Mouse (Mus musculus): Measurements from ENCODE around the gene Ccdc92. TPM values are rescaled to one million over a fixed set of nuclear protein-coding genes. Genes with fewer than 3 reads are reported as not detected.

Gene Ccdc92
- polyA plus RNA-seq, 2 experiments: 3.8 to 4.1 TPM

- 88% methylated on average over 3 of the region's 3 CpGs for whole genome bisulfite sequencing
- H3K4me3 ChIP-seq (replicated peaks; ENCODE audit: low read length): no peak overlapping the region
- no peaks in the 10 kb centered on the region for H3K27me3 ChIP-seq (ENCODE audit: control insufficient read depth, insufficient read depth, low read length)
- no peaks in the 10 kb centered on the region for H3K4me1 ChIP-seq (ENCODE audit: control insufficient read depth, insufficient read depth, low read length)
- H3K9ac ChIP-seq (ENCODE audit: low read depth, low read length, severe bottlenecking): no peak overlapping the region
- H3K27ac ChIP-seq (replicated peaks; ENCODE audit: low read depth, low read length): no peak overlapping the region
- no peaks in the 10 kb centered on the region for H3K9me3 ChIP-seq (ENCODE audit: control insufficient read depth, low read length)
- no peak for TF ChIP-seq POLR2A (IDR thresholded peaks at IDR 0.05; ENCODE audit: borderline replicate concordance, extremely low read depth, insufficient read depth, insufficient read length)
- no peak overlapping the region for H3K4me2 ChIP-seq (replicated peaks; ENCODE audit: low read depth, low read length, severe bottlenecking)
- DNase-seq (ENCODE audit: low spot score) (no peak), ATAC-seq (ENCODE audit: low FRiP score, low read depth) (no peak)
- H3K36me3 ChIP-seq (ENCODE audit: control insufficient read depth, insufficient read depth, low read length): peaks cover 31% of the 10 kb centered on the region
These were observed 10.9 kb upstream of the Ccdc92 start for GRCm38 (mm10) chr5:124873096-124873495.

GRCm38 (mm10) chr5:124872033-124872432, 9.8 kb upstream of the Ccdc92 start:
- WGBS: 67% methylated on average over 2 of the region's 2 CpGs
- H3K4me3 ChIP-seq (replicated peaks; ENCODE audit: low read length): no peak overlapping the region
- no peak overlapping the region for H3K27ac ChIP-seq (replicated peaks; ENCODE audit: low read depth, low read length)
- DNase-seq (ENCODE audit: low spot score) (no peak), ATAC-seq (ENCODE audit: low FRiP score, low read depth) (no peak)
- no peaks in the 10 kb centered on the region for H3K27me3 ChIP-seq (ENCODE audit: control insufficient read depth, insufficient read depth, low read length)
- no peaks in the 10 kb centered on the region for H3K9me3 ChIP-seq (ENCODE audit: control insufficient read depth, low read length)
- H3K4me1 ChIP-seq (ENCODE audit: control insufficient read depth, insufficient read depth, low read length): no peaks in the 10 kb centered on the region
- H3K36me3 ChIP-seq (ENCODE audit: control insufficient read depth, insufficient read depth, low read length): peaks cover 31% of the 10 kb centered on the region
- no peak for TF ChIP-seq POLR2A (IDR thresholded peaks at IDR 0.05; ENCODE audit: borderline replicate concordance, extremely low read depth, insufficient read depth, insufficient read length)
- H3K9ac ChIP-seq (ENCODE audit: low read depth, low read length, severe bottlenecking): no peak overlapping the region
- H3K4me2 ChIP-seq (replicated peaks; ENCODE audit: low read depth, low read length, severe bottlenecking): no peak overlapping the region

- Histone ChIP-seq H3K27me3 (ENCODE audit: control insufficient read depth, insufficient read depth, low read length) (no peaks in the 10 kb centered on the region), H3K27ac (replicated peaks; ENCODE audit: low read depth, low read length) (no peak overlapping the region), H3K4me3 (replicated peaks; ENCODE audit: low read length) (no peak overlapping the region), H3K4me2 (replicated peaks; ENCODE audit: low read depth, low read length, severe bottlenecking) (no peak overlapping the region), H3K4me1 (ENCODE audit: control insufficient read depth, insufficient read depth, low read length) (peaks cover 3% of the 10 kb centered on the region), H3K36me3 (ENCODE audit: control insufficient read depth, insufficient read depth, low read length) (peaks cover 24% of the 10 kb centered on the region), H3K9ac (ENCODE audit: low read depth, low read length, severe bottlenecking) (no peak overlapping the region), H3K9me3 (ENCODE audit: control insufficient read depth, low read length) (no peaks in the 10 kb centered on the region)
- DNase-seq (ENCODE audit: low spot score) (peak; percentile 40), ATAC-seq (ENCODE audit: low FRiP score, low read depth) (0 out of 2 replicates have a peak, but pooled peaks have one; percentile 9)
- WGBS: 43% methylated on average over 4 of the region's 4 CpGs
- TF ChIP-seq POLR2A (IDR thresholded peaks at IDR 0.05; ENCODE audit: borderline replicate concordance, extremely low read depth, insufficient read depth, insufficient read length): no peak
These were observed 6.8 kb upstream of the Ccdc92 start for GRCm38 (mm10) chr5:124868981-124869380.

GRCm38 (mm10) chr5:124862871-124863741, 882 bp upstream of the Ccdc92 start:
- Histone ChIP-seq H3K4me2 (replicated peaks; ENCODE audit: low read depth, low read length, severe bottlenecking) (peak overlapping the region; percentile 88), H3K27ac (replicated peaks; ENCODE audit: low read depth, low read length) (peak overlapping the region; percentile 82), H3K4me1 (ENCODE audit: control insufficient read depth, insufficient read depth, low read length) (peaks cover 6% of the 10 kb centered on the region), H3K4me3 (replicated peaks; ENCODE audit: low read length) (peak overlapping the region; percentile 97), H3K36me3 (ENCODE audit: control insufficient read depth, insufficient read depth, low read length) (peaks cover 10% of the 10 kb centered on the region; the same call in 1 of the 2 replicates), H3K9ac (ENCODE audit: low read depth, low read length, severe bottlenecking) (peak overlapping the region; percentile 90), H3K9me3 (ENCODE audit: control insufficient read depth, low read length) (no peaks in the 10 kb centered on the region), H3K27me3 (ENCODE audit: control insufficient read depth, insufficient read depth, low read length) (peaks cover 17% of the 10 kb centered on the region)
- TF ChIP-seq POLR2A (IDR thresholded peaks at IDR 0.05; ENCODE audit: borderline replicate concordance, extremely low read depth, insufficient read depth, insufficient read length): no peak
- under 1% methylated on average over 46 of the region's 88 CpGs for WGBS
- ATAC-seq (ENCODE audit: low FRiP score, low read depth) (peak; percentile 11; the same call in 1 of the 2 replicates), DNase-seq (ENCODE audit: low spot score) (no peak)

- WGBS: 1% methylated on average over 21 of the region's 33 CpGs
- Histone ChIP-seq H3K27ac (replicated peaks; ENCODE audit: low read depth, low read length) (no peak overlapping the region), H3K4me2 (replicated peaks; ENCODE audit: low read depth, low read length, severe bottlenecking) (peak overlapping the region; percentile 96), H3K4me3 (replicated peaks; ENCODE audit: low read length) (peak overlapping the region; percentile 97), H3K9ac (ENCODE audit: low read depth, low read length, severe bottlenecking) (peak overlapping the region; percentile 62), H3K9me3 (ENCODE audit: control insufficient read depth, low read length) (no peaks in the 10 kb centered on the region), H3K4me1 (ENCODE audit: control insufficient read depth, insufficient read depth, low read length) (peaks cover 6% of the 10 kb centered on the region), H3K36me3 (ENCODE audit: control insufficient read depth, insufficient read depth, low read length) (peaks cover 10% of the 10 kb centered on the region; the same call in 1 of the 2 replicates), H3K27me3 (ENCODE audit: control insufficient read depth, insufficient read depth, low read length) (peaks cover 17% of the 10 kb centered on the region)
- TF ChIP-seq POLR2A (IDR thresholded peaks at IDR 0.05; ENCODE audit: borderline replicate concordance, extremely low read depth, insufficient read depth, insufficient read length): no peak
- ATAC-seq (ENCODE audit: low FRiP score, low read depth) (no peak), DNase-seq (ENCODE audit: low spot score) (no peak)
These were observed 761 bp downstream of the Ccdc92 start for GRCm38 (mm10) chr5:124861463-124861862.
